Mouse (Mus musculus) ES-Bruce4 (cell line): ENCODE measurements around the gene Rab11fip5. TPM values are rescaled to one million over a fixed set of nuclear protein-coding genes. Genes with fewer than 3 reads are reported as not detected.
A peak's percentile ranks its signal among the peaks of the same experiment; 100 is the strongest.

ENCODE experiments used
- H3K27ac ChIP-seq: 2 replicates; pipeline ENCODE4 v1.5.1; 2012; ENCODE audit warnings: low read length, inconsistent platforms; ENCODE audit not compliant: insufficient read depth
- H3K27me3 ChIP-seq: 2 replicates; pipeline ENCODE4 v1.6.1; 2012; ENCODE audit warnings: mild to moderate bottlenecking, low read length, inconsistent platforms; ENCODE audit not compliant: control insufficient read depth, poor library complexity, insufficient read depth, severe bottlenecking
- H3K36me3 ChIP-seq: 2 replicates; pipeline ENCODE4 v1.6.1; 2012; ENCODE audit warnings: inconsistent platforms, mild to moderate bottlenecking, low read length, moderate library complexity; ENCODE audit not compliant: control insufficient read depth, poor library complexity, insufficient read depth, severe bottlenecking
- H3K4me1 ChIP-seq: one replicate; pipeline ENCODE4 v1.8.1; 2011; ENCODE audit warnings: low read length; ENCODE audit not compliant: control insufficient read depth, insufficient read depth
- H3K4me3 ChIP-seq: 2 replicates; pipeline ENCODE4 v1.5.1; 2011; ENCODE audit warnings: low read depth, mild to moderate bottlenecking, low read length
- H3K9ac ChIP-seq: 2 replicates; pipeline ENCODE4 v1.6.1; 2012; ENCODE audit warnings: low read depth, mild to moderate bottlenecking, inconsistent platforms; ENCODE audit not compliant: poor library complexity, severe bottlenecking
- H3K9me3 ChIP-seq: replicated peaks from 2 replicates; pipeline ENCODE4 v1.6.1; 2012; ENCODE audit warnings: mild to moderate bottlenecking, low read length, inconsistent platforms; ENCODE audit not compliant: control insufficient read depth, poor library complexity, insufficient read depth, severe bottlenecking
- CTCF ChIP-seq: IDR thresholded peaks from one replicate; pipeline ENCODE4 v1.8.1; 2011; ENCODE audit warnings: low read depth, low read length
- EP300 ChIP-seq: IDR thresholded peaks from 2 replicates; pipeline ENCODE4 v1.6.1; 2011; ENCODE audit warnings: low read depth, low read length; ENCODE audit not compliant: insufficient read depth
- POLR2A ChIP-seq: IDR thresholded peaks from one replicate; pipeline ENCODE4 v1.8.1; 2011; ENCODE audit warnings: low read length; ENCODE audit not compliant: insufficient read depth
- polyA plus RNA-seq: library from polyadenylated mRNA; stranded (reverse); fragments of >200 nt; gene quantifications from 2 replicates; pipeline ENCODE4 v1.2.4, GENCODE M21; 2011; ENCODE audit warnings: low read depth; ENCODE audit not compliant: missing spikeins, insufficient read depth, insufficient read length

Rab11fip5 gene
- polyA plus RNA-seq, 1 experiment = 15.8 TPM

- TF ChIP-seq CTCF = no peak
- no peak for TF ChIP-seq EP300
- no peak for TF ChIP-seq POLR2A
Measured at GRCm38 (mm10) chr6:85377876-85378275, 3.4 kb upstream of the Rab11fip5 start.

GRCm38 (mm10) chr6:85377066-85377734, 2.8 kb upstream of the Rab11fip5 start:
- Histone ChIP-seq H3K9ac (no peak overlapping the region), H3K9me3 (no peaks in the 10 kb centered on the region), H3K27me3 (no peaks in the 10 kb centered on the region), H3K27ac (no peak overlapping the region), H3K4me1 (no peaks in the 10 kb centered on the region), H3K4me3 (no peak overlapping the region), H3K36me3 (no peaks in the 10 kb centered on the region)
- no peak for TF ChIP-seq CTCF
- TF ChIP-seq EP300 = no peak
- TF ChIP-seq POLR2A = no peak

More at GRCm38 (mm10) chr6:85377876-85378275, 3.4 kb upstream of the Rab11fip5 start:
- no peaks in the 10 kb centered on the region for H3K9me3 ChIP-seq
- no peak overlapping the region for H3K27ac ChIP-seq
- no peaks in the 10 kb centered on the region for H3K4me1 ChIP-seq
- H3K36me3 ChIP-seq = no peaks in the 10 kb centered on the region
- no peak overlapping the region for H3K9ac ChIP-seq
- H3K4me3 ChIP-seq = no peak overlapping the region
- H3K27me3 ChIP-seq = no peaks in the 10 kb centered on the region

GRCm38 (mm10) chr6:85374734-85375114, 290 bp upstream of the Rab11fip5 start:
- TF ChIP-seq EP300 (no peak), POLR2A (no peak), CTCF (no peak)
- H3K9me3 ChIP-seq = no peaks in the 10 kb centered on the region
- H3K27me3 ChIP-seq = no peaks in the 10 kb centered on the region
- H3K36me3 ChIP-seq = no peaks in the 10 kb centered on the region
- H3K9ac ChIP-seq = no peak overlapping the region
- no peaks in the 10 kb centered on the region for H3K4me1 ChIP-seq
- no peak overlapping the region for H3K27ac ChIP-seq
- peak overlapping the region; percentile 93 for H3K4me3 ChIP-seq

- H3K27me3 ChIP-seq = no peaks in the 10 kb centered on the region
- peak overlapping the region; percentile 55 for H3K9ac ChIP-seq
- no peak overlapping the region for H3K27ac ChIP-seq
Measured at GRCm38 (mm10) chr6:85373066-85373860, 1.2 kb downstream of the Rab11fip5 start.

DNA sequence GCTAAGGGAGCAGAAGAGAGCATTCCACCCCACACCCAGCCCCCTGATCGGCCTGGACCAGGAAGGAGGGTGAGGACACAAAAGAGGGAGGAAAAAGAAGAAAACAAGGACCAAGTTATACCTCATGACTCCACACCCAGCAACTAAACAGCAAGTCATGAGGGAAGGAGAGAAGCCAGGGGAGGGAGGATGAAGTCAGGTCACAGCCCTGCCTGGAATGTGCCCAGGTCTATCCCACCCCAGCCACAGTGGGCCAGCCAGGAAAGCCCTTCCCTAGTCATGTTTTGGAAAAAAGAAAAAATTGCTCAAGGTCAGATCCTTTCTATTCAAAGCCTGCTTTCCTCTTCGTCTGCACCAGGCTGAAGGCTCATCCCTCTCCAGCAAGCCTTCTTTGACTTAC, 1.9 kb downstream of the Rab11fip5 start:
- Histone ChIP-seq H3K9ac (no peak overlapping the region), H3K4me3 (no peak overlapping the region), H3K9me3 (no peaks in the 10 kb centered on the region), H3K36me3 (no peaks in the 10 kb centered on the region), H3K27me3 (no peaks in the 10 kb centered on the region), H3K27ac (no peak overlapping the region), H3K4me1 (no peaks in the 10 kb centered on the region)
- TF ChIP-seq CTCF = no peak
- no peak for TF ChIP-seq EP300
- TF ChIP-seq POLR2A = no peak

More at GRCm38 (mm10) chr6:85373066-85373860, 1.2 kb downstream of the Rab11fip5 start:
- H3K9me3 ChIP-seq = no peaks in the 10 kb centered on the region
- no peaks in the 10 kb centered on the region for H3K36me3 ChIP-seq
- H3K4me1 ChIP-seq = no peaks in the 10 kb centered on the region
- no peak for TF ChIP-seq EP300
- no peak for TF ChIP-seq CTCF
- TF ChIP-seq POLR2A = no peak
- peak overlapping the region; percentile 86 for H3K4me3 ChIP-seq

- H3K4me1 ChIP-seq = no peaks in the 10 kb centered on the region
- no peaks in the 10 kb centered on the region for H3K9me3 ChIP-seq
- H3K27ac ChIP-seq = no peak overlapping the region
- TF ChIP-seq POLR2A (no peak), EP300 (no peak), CTCF (no peak)
- H3K9ac ChIP-seq = no peak overlapping the region
- no peaks in the 10 kb centered on the region for H3K27me3 ChIP-seq
- H3K36me3 ChIP-seq = no peaks in the 10 kb centered on the region
- H3K4me3 ChIP-seq = no peak overlapping the region
Measured at GRCm38 (mm10) chr6:85371859-85372405, 2.5 kb downstream of the Rab11fip5 start.
